Mouse (Mus musculus): ENCODE data around the gene Gm20388. TPM values are rescaled to one million over a fixed set of nuclear protein-coding genes. Genes with fewer than 3 reads are reported as not detected.
"Not testable (repeated sequence)": the region's sequence is repeated elsewhere in the genome, so short reads cannot be mapped to it uniquely, and the experiment has no call there.

The Gm20388 gene
- total RNA-seq, 2 experiments from 2014 or later = 10.3 to 10.6 TPM

DNA sequence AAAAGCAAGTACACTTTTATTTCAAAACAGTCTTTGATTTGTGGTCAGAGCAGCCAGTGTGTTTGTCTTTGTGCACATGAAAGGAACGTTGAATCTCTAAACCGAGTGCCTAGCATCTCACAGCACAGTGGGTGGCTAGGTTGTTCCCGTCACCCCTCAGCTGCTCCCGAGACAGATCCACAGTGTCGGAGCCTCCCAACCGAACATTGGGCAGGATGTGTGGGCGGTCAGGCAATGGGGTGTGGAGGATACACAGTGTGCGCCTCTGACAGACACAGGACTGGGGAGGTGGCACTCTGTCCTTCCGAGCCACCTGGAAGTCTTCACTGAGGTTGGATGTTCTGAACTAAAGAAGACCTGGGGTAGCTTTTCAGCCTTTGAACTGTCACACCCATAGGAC is 3595.1 kb downstream of the Gm20388 start:
- intact Hi-C loops (cut with DNase I) = no loop called here
- DNase-seq (ENCODE audit: low spot score in 2 of 2) = no peak

DNA sequence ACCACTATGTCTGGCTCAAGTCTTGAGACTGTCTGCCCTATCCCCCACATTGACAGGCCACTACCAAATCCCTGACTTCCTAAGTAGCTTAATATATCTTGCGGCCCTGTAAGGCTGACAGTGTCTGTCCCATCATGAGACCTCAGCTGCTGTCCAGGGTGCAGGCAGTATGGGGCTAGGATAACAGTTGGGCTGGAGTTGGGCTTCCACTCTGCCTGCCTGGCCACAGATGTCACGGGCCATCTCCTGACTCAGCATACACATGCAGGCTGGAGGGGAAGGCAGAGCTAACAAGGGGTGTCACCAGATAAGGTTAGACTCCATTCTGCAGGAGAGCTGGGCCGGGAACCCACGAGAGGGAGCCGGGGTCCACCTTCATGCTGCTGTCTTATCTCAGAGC is 3596.5 kb downstream of the Gm20388 start:
- intact Hi-C loops (cut with DNase I) = no loop called here
- no peak for DNase-seq (ENCODE audit: low spot score in 2 of 2)

DNA sequence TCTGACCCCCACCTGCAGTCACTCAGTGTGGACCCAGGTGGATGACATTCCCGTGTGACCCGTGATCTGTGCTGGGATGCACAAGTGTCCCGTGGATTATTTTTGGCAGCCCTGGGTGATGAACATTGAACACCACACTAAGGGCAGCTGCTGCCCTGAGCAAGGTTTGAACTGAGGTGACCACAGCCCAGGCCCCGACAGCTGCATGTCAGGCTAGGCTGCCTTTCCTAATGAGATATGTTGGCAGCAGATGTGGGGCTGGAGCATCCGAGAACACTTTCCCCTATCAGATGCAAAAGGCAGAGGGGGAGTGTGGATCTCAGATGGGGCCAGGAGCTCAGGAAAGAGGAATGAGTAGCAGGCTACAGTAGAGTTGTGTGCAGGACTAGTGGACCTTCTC is 3600.2 kb downstream of the Gm20388 start:
- no peak for DNase-seq (ENCODE audit: low spot score in 2 of 2)
- intact Hi-C loops (cut with DNase I) = loop anchor here (5.0 kb wide), 1 partner anchor 34 kb away; the partner anchor contains the start of gene Afg3l1

DNA sequence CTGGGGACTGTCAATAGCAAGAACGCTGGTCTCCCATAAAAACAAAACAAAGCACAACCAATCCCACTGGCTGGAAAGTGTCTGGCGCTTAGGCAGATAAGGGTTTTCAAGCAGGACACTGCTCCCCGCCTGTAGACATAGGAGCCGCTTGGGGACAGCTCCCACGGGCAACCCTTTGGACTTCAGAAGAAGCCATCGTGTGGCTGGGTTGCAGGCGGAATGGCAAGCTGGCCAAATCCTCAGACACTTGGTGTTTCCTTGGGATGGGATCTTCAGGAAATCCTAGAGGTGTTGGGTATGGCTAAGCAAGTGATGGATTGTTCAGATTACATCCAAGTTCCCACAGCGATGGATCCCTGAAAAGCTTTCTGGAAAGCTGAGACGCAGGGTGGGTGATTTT is 3603.5 kb downstream of the Gm20388 start:
- no peak for DNase-seq (ENCODE audit: low spot score in 2 of 2)
- intact Hi-C loops (cut with DNase I) = loop anchor here (5.0 kb wide), 1 partner anchor 37 kb away; the partner anchor contains the start of gene Afg3l1

DNA sequence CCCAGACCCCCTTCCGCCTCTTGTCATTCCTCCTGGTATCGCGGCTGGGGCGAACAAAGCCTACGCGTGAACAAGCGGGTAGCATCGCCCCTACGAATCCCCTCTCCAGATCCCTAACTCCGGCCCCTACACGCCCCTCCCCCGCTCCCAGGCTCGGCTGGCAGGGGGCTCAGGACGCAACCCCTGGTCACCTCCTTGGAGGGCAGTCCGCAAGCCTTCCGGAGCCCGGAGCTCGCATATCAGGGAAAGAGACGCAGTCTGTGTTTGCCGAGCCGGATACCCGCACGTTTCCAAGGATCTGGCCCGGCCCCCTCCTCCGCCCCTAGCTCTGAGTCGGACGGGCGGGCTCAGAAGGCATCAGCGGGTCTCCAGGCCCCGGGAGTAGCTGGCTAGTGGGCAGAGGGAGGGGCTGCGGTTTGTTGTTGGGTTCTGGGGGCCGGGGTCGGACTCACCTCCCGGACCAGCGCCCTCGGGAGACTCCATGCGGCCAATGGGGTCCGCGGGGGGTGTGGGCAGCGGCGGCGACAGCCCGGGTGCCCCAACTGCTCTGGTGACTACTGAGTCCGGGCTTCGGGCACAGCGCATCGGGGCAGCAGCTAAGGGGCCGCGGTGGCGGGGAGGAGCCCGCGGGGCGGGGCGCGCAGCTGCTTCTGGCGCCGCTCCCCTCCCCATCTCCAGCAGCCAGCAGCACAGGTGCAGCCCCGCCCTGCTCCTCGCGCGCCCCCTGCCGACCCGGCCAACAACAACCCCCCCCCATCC is 3604.3 kb downstream of the Gm20388 start, which contains the start of gene Dbndd1:
Gene Dbndd1, minus strand, starts transcription at position 683 of the 759 bp plus-strand sequence.
- intact Hi-C loops (cut with DNase I) = loop anchor here (5.0 kb wide), 1 partner anchor 38 kb away; the partner anchor contains the start of gene Afg3l1
- peak; percentile 56 to 72 for DNase-seq (ENCODE audit: low spot score in 2 of 2)

DNA sequence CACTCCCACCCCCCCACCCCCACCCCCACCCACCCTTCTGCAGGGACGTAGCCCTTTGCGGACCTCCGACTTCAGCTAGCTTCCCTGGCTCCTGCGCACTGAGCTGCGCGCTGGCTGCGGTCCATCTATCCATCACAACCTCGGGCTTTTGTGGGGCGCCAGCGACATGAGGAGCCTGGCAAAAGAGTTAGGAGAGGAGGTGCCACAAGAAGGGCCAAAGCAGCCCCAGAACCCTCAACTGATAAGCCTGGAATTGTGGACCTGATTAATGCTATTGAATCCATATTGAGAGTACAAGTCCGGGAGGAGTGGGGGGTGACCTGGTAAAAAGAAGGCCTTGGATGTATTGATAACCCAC is 3604.9 kb downstream of the Gm20388 start:
- DNase-seq (ENCODE audit: low spot score in 2 of 2) = no peak
- intact Hi-C loops (cut with DNase I) = no loop called here

DNA sequence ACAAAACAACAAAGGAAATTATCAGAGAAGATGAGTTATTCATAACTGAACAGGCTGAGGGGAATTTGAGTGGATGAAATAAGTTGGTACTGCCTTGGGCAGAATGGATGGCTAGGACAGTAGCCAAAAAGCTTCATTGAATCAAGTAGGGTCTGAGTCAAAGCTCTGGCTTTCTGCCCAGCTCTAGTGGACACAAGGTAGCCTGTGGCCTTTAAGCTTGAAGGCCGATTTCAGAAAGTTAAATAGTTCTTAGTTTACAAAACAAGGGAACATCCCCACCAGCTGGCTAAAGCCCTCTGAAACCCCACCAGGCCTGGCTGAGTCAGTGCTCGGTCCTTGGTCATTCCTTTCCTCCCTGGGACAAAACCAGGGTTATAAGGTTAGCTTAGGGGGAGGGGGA is 3606.0 kb downstream of the Gm20388 start:
- intact Hi-C loops (cut with DNase I) = no loop called here

DNA sequence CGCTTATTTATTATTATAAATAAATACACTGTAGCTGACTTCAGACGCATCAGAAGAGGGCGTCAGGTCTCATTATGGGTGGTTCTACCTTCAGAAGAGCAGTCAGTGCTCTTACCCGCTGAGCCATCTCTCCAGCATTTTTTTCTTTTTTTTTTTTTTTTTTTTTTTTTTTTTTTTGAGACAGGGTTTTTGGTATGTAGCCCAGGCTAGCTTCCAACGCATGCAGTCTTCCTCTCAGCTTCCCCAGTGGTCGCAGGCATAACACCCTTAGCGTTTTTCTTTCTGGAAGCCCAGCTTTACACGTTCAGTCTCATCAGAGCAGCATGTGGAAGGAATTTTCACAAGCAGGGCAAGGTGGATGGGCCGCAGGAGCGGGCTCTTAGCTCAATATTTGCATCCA is 3607.5 kb downstream of the Gm20388 start:
- no peak for DNase-seq (ENCODE audit: low spot score in 2 of 2)
- intact Hi-C loops (cut with DNase I) = no loop called here

More for the DNA sequence above, 3606.0 kb downstream of the Gm20388 start:
- DNase-seq (ENCODE audit: low spot score in 2 of 2) = no peak

DNA sequence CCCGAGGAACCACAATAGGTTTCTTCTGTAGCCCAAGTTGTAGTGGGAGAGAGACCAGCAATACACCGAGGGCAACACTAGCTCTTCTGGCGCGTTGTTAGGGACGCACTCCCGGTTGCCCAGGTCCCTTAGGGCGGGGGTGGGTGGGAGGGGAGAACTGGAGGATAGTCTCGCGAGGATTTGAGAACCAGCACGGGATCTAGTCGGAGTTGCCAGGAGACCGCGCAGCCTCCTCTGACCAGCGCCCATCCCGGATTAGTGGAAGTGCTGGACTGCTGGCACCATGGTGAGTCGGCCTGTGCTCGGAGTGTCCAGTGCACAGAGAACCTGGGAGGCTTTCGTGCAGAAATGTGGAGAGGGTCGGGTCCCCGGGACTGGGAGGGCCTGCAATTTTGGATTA is 3608.0 kb downstream of the Gm20388 start, which contains the start of gene Gas8:
Gene Gas8, plus strand, starts transcription at position 168 of the 400 bp plus-strand sequence.
- intact Hi-C loops (cut with DNase I) = no loop called here

DNA sequence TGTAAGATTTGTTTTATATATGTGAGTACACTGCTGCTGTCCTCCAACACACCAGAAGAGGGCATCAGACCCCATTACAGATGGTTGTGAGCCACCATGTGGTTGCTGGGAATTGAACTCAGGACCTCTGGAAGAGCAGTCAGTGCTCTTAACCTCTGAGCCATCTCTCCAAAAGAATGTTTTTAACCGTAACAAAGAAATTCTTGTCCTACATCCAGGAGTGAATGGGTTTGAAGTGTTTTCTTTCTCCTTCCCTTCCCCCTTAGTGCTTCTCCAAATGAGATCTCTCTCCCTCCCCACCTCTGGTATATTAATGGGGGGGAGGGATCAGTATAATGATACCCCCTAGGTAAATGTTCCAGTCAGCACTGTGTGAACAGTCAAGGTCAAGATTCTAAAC is 3609.4 kb downstream of the Gm20388 start:
- DNase-seq (ENCODE audit: low spot score in 2 of 2); intact Hi-C loops (cut with DNase I): not testable (repeated sequence)

More for the DNA sequence above, 3608.0 kb downstream of the Gm20388 start, which contains the start of gene Gas8:
- peak; percentile 86 to 89 for DNase-seq (ENCODE audit: low spot score in 2 of 2)

DNA sequence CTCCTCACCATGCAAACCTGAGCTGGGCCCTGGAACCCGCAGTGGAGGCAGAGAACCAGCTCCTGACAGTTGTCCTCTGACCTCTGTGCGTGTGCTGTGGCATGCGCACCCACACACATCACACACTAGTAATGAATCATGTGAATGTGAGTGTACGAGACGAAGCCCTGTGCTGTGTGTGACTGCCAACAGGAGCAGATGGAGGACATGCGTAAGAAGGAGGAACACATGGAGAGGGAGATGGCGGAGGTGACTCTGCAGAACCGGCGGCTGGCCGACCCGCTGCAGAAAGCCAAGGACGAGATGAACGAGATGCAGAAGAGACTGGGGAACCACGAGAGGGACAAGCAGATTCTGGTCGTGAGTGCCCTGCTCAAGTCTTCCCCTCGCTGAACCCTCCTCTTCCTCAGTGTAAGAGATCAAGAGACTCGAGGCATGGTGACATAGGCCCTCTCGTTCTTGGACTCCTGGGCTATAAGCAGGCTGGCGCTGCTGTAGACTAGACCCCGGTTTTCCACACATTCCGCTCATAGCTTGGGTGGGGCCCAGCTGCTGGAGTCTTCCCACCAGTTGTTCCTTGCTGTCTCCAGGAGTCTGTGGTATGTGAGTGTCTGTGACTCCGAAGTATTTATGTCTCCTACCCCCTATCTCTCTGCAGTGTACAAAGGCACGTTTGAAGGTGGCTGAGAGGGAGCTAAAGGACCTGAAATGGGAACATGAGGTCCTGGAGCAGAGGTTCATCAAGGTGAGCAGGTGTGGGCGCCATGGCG is 3617.3 kb downstream of the Gm20388 start:
- intact Hi-C loops (cut with DNase I) = no loop called here
- DNase-seq (ENCODE audit: low spot score in 2 of 2) = peak; percentile 28 to 51

DNA sequence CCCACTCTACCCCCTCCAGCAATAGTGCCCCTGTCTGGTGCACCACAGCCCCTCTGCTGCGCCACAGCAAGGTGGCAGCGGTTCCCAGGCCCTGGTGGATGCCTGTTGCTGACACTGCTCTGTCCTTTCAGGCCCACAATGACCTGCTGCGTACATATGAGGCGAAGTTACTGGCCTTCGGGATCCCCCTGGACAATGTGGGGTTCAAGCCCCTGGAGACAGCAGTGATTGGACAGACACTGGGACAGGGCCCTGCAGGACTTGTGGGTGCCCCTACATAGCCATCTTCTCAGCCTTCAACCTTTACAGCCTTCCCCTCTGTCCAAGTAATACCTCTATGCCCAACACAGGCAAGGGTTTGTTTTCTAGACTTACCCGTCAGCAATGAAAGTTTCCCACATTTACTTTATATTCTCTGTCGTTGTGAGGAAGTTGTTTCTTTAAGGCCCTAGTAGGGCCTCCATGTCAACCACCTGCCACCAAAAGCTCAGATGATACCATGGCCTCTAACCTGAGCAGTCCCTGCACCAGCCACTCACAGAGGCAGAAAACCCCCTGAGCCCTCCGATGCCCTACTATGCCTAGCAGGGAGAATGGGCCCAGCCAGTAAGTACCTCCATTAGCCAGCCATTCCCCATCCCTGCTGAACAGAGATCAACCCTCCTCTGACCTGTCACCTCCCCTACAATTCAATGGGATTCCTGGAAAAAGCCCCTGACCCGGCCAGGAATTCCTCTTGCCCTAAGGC is 3625.8 kb downstream of the Gm20388 start:
- intact Hi-C loops (cut with DNase I) = no loop called here
- DNase-seq (ENCODE audit: low spot score in 2 of 2) = no peak

DNA sequence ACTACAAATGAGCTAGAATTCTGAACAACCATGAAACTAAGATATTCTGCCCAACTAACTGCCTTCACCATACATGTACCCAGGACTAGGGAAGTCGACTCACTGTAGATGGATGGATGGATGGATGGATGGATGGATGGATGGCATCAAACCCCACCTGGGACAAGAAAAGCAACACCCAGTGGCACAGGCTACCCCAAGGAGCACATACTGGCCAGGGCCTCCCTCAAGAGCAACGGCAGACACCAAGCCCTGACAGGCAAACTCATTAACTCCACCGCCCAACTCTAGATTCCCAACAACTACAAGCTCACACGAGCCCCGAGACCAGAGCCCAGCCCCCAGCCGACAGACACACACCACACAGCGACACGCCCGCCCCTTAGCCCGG is 3626.3 kb downstream of the Gm20388 start:
- DNase-seq (ENCODE audit: low spot score in 2 of 2) = no peak
- intact Hi-C loops (cut with DNase I) = no loop called here

DNA sequence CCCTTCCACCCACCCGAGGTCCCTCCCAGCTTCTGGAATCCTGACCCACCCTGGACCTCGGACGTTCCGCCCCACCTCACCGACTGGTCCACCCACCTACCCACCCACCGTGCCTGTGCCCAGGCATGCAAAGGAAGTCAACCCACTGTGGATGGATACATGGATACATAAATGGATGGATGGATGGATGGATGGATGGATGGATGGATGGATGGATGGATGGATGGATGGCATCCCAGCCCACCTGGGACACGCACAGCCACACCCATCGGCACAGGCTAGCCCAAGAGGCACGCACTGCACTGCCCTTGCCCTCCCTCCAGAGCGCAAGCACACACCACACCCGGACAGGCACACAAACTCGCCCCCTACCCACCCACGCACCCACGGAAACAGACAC is 3627.0 kb downstream of the Gm20388 start:
- intact Hi-C loops (cut with DNase I); DNase-seq (ENCODE audit: low spot score in 2 of 2): not testable (repeated sequence)

DNA sequence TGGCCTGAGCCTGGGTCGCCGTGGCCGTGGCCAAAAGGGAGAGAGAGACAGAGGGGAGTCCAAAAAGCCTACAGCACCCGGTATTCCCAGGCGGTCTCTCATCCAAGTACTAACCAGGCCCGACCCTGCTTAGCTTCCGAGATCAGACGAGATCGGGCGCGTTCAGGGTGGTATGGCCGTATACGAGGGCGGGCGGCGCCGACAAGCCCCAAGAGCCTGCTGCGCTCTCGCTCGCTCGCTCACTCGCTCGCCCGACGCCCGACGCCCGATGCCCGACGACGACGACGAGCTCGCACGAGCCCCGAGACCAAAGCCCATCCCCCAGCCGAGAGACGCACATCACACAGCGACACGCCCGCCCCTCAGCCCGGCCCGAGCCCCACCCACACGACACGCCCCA is 3653.6 kb downstream of the Gm20388 start:
- intact Hi-C loops (cut with DNase I); DNase-seq (ENCODE audit: low spot score in 2 of 2): not testable (repeated sequence)

DNA sequence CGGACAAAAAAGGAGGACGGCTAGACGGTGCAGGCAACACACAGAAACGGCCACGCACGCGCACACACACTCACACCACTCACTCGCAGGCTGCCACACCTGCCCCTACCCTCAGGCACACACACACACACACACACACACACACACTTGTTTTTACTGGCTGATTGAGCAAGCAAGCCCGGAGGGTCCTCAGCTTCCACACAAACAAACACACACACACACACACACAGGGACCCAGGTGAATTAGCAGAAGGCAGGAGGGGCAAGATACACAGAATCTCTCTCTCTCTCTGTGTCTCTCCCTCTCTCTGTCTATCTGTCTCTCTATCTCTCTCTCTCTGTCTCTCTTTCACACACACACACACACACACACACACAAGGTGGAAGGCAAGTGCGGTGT is 3664.7 kb downstream of the Gm20388 start:
- DNase-seq (ENCODE audit: low spot score in 2 of 2); intact Hi-C loops (cut with DNase I): not testable (repeated sequence)

DNA sequence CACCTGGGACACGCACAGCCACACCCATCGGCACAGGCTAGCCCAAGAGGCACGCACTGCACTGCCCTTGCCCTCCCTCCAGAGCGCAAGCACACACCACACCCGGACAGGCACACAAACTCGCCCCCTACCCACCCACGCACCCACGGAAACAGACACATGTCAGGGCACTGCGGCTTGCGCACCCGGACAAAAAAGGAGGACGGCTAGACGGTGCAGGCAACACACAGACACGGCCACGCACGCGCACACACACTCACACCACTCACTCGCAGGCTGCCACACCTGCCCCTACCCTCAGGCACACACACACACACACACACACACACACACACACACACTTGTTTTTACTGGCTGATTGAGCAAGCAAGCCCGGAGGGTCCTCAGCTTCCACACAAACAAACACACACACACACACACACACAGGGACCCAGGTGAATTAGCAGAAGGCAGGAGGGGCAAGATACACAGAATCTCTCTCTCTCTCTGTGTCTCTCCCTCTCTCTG is 3690.1 kb downstream of the Gm20388 start:
- DNase-seq (ENCODE audit: low spot score in 2 of 2); intact Hi-C loops (cut with DNase I): not testable (repeated sequence)

DNA sequence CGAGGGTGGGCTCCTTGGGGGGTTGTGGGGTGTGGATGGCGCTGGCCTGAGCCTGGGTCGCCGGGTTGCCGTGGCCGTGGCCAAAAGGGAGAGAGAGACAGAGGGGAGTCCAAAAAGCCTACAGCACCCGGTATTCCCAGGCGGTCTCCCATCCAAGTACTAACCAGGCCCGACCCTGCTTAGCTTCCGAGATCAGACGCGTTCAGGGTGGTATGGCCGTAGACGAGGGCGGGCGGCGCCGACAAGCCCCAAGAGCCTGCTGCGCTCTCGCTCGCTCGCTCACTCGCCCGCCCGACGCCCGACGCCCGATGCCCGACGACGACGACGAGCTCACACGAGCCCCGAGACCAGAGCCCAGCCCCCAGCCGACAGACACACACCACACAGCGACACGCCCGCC is 3690.8 kb downstream of the Gm20388 start:
- DNase-seq (ENCODE audit: low spot score in 2 of 2); intact Hi-C loops (cut with DNase I): not testable (repeated sequence)

DNA sequence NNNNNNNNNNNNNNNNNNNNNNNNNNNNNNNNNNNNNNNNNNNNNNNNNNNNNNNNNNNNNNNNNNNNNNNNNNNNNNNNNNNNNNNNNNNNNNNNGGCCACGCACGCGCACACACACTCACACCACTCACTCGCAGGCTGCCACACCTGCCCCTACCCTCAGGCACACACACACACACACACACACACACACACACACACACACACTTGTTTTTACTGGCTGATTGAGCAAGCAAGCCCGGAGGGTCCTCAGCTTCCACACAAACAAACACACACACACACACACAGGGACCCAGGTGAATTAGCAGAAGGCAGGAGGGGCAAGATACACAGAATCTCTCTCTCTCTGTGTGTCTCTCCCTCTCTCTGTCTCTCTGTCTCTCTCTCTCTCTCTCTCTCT is 3702.0 kb downstream of the Gm20388 start:
- intact Hi-C loops (cut with DNase I); DNase-seq (ENCODE audit: low spot score in 2 of 2): not testable (repeated sequence)

DNA sequence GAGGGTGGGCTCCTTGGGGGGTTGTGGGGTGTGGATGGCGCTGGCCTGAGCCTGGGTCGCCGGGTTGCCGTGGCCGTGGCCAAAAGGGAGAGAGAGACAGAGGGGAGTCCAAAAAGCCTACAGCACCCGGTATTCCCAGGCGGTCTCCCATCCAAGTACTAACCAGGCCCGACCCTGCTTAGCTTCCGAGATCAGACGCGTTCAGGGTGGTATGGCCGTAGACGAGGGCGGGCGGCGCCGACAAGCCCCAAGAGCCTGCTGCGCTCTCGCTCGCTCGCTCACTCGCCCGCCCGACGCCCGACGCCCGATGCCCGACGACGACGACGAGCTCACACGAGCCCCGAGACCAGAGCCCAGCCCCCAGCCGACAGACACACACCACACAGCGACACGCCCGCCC is 3712.9 kb downstream of the Gm20388 start:
- DNase-seq (ENCODE audit: low spot score in 2 of 2); intact Hi-C loops (cut with DNase I): not testable (repeated sequence)
